Mouse (Mus musculus): ENCODE data around the gene Ncor2.

GRCm38 (mm10) chr5:125120517-125121303 lies 58.3 kb downstream of the Ncor2 start:
- TF ChIP-seq CTCF (IDR thresholded peaks at IDR 0.05; ENCODE audit: control insufficient read depth, insufficient read depth, insufficient read length) (no peak), MYOD1 (IDR thresholded peaks at IDR 0.05; ENCODE audit: control insufficient read depth, insufficient read length, low read depth) (no peak)
